Mouse (Mus musculus) MEL-GATA-1-ER (cell line): ENCODE results near the gene Sfmbt1.

Experiments used
- DNase-seq: peaks from one replicate; pipeline ENCODE4 v3.0.0-alpha.2; 2012; ENCODE audit warnings: low read depth; ENCODE audit errors: extremely low read depth

Gene Sfmbt1

GRCm38 (mm10) chr14:30825021-30825475 lies 110.4 kb downstream of the Sfmbt1 start:
- no peak for DNase-seq

- peak; percentile 26 for DNase-seq
Measured at GRCm38 (mm10) chr14:30825476-30826131, 111.0 kb downstream of the Sfmbt1 start, which contains the start of gene Tmem110. Gene Tmem110 (plus strand): TSS chr14:30825590.

- peak; percentile 18 for DNase-seq
Measured at GRCm38 (mm10) chr14:30826174-30827140, 111.8 kb downstream of the Sfmbt1 start.

- DNase-seq = no peak
Measured at GRCm38 (mm10) chr14:30827480-30827879, 112.8 kb downstream of the Sfmbt1 start.

DNA sequence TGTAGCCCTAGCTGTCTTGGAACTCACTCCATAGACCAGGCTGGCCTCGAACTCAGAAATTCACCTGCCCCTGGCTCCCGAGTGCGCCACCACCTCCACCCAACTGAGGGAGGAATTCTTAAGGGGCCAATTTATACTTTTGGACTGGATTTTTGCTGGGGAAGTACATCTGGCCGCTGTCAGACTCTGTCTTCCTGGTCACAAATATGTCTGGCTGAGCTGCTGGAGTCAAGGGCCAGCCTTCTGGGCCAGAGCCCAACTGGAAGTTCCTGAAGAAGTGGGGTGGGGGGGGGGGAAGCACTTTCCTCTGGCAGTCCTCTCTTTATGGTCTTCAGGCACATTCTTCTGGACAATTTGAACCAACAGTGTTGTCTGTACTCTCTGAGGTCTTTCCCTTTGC lies 113.4 kb downstream of the Sfmbt1 start:
- DNase-seq = no peak

DNA sequence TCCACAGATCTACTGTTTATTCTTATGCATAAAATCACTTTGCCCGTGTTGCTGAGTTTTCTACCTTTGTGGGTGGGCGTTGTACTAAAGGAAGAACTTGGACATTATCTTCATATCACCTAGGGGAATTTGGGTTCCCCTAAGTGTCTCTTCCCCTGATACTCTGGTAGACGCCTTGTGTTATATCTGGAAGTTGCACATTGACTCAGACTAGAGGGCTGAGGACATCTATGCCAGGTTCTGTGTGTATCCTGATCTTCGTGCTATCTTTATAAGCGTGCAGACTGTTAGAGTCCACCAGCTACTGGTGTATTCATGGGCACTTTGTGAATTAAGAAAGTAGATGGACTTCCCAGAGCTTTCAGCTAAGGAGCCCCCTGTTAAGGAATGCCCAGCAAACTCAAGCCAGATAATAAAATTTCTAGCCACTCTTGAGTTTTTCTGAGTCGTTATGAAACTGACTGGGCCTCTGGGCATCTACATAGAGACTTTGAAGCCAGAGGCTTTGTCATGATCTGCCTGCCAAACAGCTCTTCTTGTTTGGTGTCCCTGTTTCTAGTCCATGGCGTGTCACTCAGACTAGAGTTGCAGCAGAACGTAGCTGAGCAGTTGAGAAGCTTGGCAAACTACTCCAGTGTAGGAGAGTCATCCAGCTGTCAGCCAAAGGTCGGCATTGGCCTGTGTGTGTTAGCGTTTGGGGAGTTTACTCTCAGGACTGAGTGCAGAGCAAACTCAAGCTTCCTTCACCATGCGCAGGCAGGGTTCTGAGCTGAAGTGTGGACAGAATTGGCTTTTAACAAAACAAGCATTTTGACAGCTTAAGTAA lies 114.2 kb downstream of the Sfmbt1 start:
- DNase-seq = peak; percentile 55

GRCm38 (mm10) chr14:30837416-30837996 lies 122.9 kb downstream of the Sfmbt1 start:
- no peak for DNase-seq

GRCm38 (mm10) chr14:30843701-30844100 lies 129.1 kb downstream of the Sfmbt1 start:
- DNase-seq = no peak

DNA sequence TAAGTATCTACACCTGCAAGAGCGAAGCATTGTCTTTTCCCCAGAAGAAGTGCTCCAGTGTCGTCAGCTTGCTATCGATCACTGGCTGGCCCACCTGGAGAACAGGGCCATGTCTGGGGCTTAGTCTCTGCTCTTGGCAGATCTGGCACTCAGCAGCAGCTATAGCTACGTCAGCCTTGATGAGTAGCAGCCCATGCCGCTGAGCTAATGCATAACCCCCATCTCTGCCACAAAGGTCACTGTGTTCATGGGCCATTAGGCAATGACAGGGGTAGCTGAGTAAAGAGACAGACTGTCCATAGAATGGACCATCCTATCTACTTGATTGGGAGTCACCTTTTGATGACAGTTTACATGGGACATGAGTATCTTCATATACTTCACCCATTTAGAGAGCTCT lies 135.9 kb downstream of the Sfmbt1 start:
- DNase-seq = no peak

DNA sequence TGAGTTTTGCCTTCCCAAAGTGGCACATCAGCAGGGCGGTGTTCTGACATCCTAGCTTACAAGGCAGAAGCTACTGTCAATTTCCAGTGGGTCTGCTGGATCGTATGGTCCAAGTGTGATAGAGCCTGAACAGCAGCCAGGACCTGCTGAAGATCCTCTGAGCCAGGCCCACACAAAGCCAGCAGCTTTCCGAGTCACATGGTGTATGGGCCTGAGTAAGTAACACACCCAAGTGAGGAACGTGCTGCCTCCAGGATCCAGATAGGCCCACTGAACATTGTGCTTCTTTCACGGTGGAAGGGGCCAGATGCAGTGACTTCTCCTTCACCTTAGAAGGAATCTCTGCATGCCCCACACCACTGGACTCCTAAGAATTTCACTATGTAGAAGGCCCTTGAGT lies 137.7 kb downstream of the Sfmbt1 start:
- DNase-seq = no peak

- no peak for DNase-seq
Measured at GRCm38 (mm10) chr14:30855316-30855715, 140.7 kb downstream of the Sfmbt1 start.

DNA sequence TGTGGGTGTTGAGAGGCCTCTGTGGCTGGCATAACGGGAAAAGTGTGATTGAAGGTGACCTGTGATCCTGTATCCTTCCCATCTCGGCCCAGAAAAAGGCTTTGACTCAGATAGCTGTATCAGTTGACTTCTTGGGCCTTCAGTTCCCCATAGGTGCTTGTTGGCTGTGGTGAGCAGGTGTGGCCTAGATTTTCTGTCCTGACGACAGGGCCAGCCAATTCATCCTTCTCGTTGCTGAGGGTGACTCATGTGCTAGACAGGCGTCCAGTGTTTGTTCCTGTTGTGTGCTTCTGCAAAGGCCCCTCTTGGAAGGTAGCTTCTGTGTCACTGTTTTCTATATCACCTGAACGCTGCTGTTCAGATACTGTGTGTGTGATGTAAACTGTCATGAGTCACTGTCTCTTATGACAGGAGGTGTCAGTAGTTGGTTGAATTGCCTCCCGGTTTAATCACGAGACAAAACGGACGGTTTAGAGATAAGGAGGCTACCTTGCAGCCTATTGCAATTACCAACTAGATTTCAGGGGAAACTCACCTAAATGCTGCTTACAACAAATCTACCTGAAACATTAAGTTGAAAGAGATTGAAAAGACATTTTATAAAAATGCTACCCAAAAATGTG lies 142.3 kb downstream of the Sfmbt1 start:
- no peak for DNase-seq

DNA sequence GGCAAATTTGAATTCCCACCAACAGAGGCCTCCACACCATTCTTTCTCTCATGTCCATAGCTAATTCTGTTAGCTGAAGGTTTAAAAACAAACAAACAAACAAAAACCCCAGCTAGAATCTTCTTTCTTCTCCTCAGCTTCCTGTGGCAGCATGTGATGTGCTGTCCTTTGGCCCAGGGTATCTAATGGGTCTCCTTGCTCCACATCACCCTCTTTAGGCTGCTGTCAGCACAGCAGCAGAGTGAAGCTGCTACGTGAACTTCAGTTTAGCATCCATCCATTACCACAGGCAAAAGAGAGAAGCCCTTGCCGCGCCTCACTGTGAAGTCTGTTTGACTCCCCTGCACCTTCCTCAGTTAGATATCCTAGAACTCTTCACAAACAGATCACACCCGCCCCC lies 143.3 kb downstream of the Sfmbt1 start:
- DNase-seq = no peak

DNA sequence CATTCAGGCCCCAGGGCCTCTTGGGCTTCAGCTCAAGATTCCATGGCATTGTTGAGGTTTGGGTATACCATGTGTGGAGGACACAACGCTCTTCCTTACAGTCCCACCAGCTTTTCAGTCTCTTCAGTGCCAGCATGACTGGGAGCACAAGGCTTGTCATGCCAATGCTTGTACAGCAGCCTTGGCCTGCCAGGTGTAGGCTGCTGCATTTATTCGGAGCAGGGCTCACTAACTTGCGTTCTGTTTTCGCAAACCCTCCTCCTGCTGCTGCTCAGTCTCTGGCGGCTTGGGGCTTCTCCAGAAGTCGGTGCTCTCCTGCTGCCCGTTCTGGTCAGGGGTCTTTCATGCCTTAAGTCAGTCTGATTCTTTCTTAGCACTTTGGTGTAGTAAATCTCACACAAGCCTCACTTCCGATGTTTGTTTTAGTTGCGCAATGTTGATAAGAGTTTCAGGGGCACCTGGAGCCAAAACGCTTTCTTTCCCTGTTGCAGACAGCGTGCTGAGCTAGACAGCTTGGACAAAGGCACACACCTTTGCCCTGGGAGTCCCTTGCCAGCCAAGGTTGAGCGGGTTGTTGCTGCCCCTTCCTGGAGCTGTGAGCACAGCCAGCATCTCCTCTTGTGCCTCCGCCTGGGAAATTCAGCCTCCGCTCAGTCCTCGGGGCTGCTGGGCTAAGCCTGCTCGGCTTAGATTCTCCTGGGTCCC lies 146.9 kb downstream of the Sfmbt1 start:
- DNase-seq = no peak

DNA sequence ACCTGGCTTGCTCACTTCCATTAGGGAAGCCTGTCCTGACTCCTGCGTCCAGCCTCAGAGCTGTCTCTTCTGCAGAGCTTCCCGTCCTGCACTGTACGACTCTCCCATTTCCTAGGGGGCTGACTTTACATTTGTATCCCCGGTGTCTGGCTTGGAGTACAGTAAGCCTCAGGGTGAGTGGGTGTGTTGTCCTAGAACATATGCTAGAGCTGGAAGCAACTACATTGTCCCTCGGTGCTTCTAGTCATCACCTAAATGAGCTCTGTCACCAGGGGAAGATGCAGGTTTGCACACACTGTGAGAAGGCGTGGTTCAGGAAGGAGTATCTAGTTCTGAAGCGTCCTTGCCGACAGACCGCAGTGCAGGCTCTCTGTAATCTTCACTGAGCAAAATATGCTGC lies 147.7 kb downstream of the Sfmbt1 start:
- no peak for DNase-seq

- no peak for DNase-seq
Measured at GRCm38 (mm10) chr14:30865311-30865710, 150.7 kb downstream of the Sfmbt1 start.

GRCm38 (mm10) chr14:30867042-30867441 lies 152.4 kb downstream of the Sfmbt1 start:
- DNase-seq = peak; percentile 37

DNA sequence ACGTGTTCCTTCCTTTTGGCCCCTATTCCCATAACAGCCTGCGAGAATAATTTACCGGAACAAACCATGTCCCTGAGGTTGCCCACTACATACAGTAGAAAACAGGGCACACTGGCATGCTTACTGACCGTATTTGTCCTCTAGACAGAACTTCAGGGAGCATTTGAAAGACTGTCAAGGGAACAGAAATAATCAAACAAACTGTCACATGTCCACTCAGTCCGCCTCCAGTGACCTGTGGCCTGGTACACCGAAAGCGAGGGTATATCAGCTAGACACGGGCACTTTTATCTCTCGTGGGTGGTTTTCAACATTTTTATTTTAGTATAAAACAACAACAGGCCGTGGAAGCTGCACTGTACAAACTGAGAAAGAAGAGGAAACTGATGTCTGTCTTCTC lies 154.2 kb downstream of the Sfmbt1 start:
- DNase-seq = no peak

GRCm38 (mm10) chr14:30869391-30869801 lies 154.7 kb downstream of the Sfmbt1 start:
- no peak for DNase-seq
